ENCODE assay signal across 21 mouse cellular contexts in genomic region chr4:100124935-100125334, GRCm38 (mm10). TPM values are rescaled to one million over a fixed set of nuclear protein-coding genes. Genes with fewer than 3 reads are reported as not detected.
DNase-seq lines count a peak whose midpoint lies in the region; ATAC-seq and TF ChIP-seq lines count a peak whose summit lies in the region.
"Had no signal": no experiment of that assay in that cellular context is flagged by ENCODE, and none has a peak within 500 bp of the region (broad histone marks: within the 10 kb centered on the region; RNA-seq: fewer than 3 reads in every experiment).

No protein-coding gene starts in this region.

- no peak overlapping the region for H3K4me3 ChIP-seq in kidney, adult 2 months (ENCODE audit: insufficient read depth, low read depth, low read length)
- no peak overlapping the region for H3K4me3 ChIP-seq in hindbrain, embryonic 12.5 days
- no peak overlapping the region for H3K4me3 ChIP-seq in forebrain, embryonic 13.5 days
- H3K4me3 ChIP-seq: embryonic facial prominence, embryonic 13.5 days; forebrain, embryonic 12.5 days; gastrocnemius, adult 2 months; heart, embryonic 10.5 days had no signal

- 59% methylated on average over 1 of the region's 1 CpGs for WGBS in kidney, adult 2 months
- WGBS in hindbrain, embryonic 12.5 days = 92% methylated on average over 1 of the region's 1 CpGs
- 96% methylated on average over 1 of the region's 1 CpGs for WGBS in forebrain, embryonic 13.5 days

- H3K4me2 ChIP-seq in hindbrain, embryonic 12.5 days (replicated peaks) = no peak overlapping the region
- no peak overlapping the region for H3K4me2 ChIP-seq in forebrain, embryonic 13.5 days
- H3K4me2 ChIP-seq: embryonic facial prominence, embryonic 13.5 days; forebrain, embryonic 12.5 days; hindbrain, embryonic 14.5 days had no signal

- no peak for TF ChIP-seq CTCF in kidney, adult 2 months (conservative IDR thresholded peaks at IDR 0.05; ENCODE audit: insufficient read depth, insufficient read length, low read depth, low read length)

- H3K27me3 ChIP-seq in kidney, adult 2 months (replicated peaks; ENCODE audit: control insufficient read depth, insufficient read depth, low read length) = no peaks in the 10 kb centered on the region
- H3K27me3 ChIP-seq in hindbrain, embryonic 12.5 days = no peaks in the 10 kb centered on the region
- no peaks in the 10 kb centered on the region for H3K27me3 ChIP-seq in forebrain, embryonic 13.5 days
- H3K27me3 ChIP-seq: embryonic facial prominence, embryonic 13.5 days; forebrain, embryonic 12.5 days had no signal

- ATAC-seq in hindbrain, embryonic 12.5 days (ENCODE audit: low FRiP score) = no peak
- ATAC-seq in forebrain, embryonic 13.5 days = no peak
- ATAC-seq: forebrain, postnatal 0 days had no signal

- peak; percentile 51 for DNase-seq in kidney, adult 2 months
- no peak for DNase-seq in kidney, adult 18-20 months
- DNase-seq in kidney, postnatal 36 days = peak; percentile 23 to 55
- no peak for DNase-seq in kidney, adult 11 months
- peak; percentile 23 for DNase-seq in 3134 (ENCODE audit: extremely low read depth, insufficient read length, low spot score)
- peak; percentile 22 for DNase-seq in ZHBTc4 (ENCODE audit: low read depth, low spot score)
- DNase-seq: adrenal gland, postnatal 10 days; cerebellum, adult 11 months; cerebellum, adult 9-10 months; cerebellum, postnatal 25 days; forebrain, postnatal 0 days; gastrocnemius, adult 2 months; gastrocnemius, postnatal 25 days; heart, adult 18-20 months; heart, postnatal 10 days had no signal

- no peak overlapping the region for H3K27ac ChIP-seq in kidney, adult 2 months (ENCODE audit: insufficient read depth, low read depth, low read length)
- no peak overlapping the region for H3K27ac ChIP-seq in hindbrain, embryonic 12.5 days
- H3K27ac ChIP-seq in forebrain, embryonic 13.5 days = no peak overlapping the region
- H3K27ac ChIP-seq: embryonic facial prominence, embryonic 13.5 days; forebrain, embryonic 12.5 days; gastrocnemius, adult 2 months; heart, embryonic 10.5 days; hindbrain, embryonic 14.5 days had no signal

- TF ChIP-seq POLR2A in kidney, adult 2 months (IDR thresholded peaks at IDR 0.05; ENCODE audit: low read depth, low read length) = no peak

- H3K4me1 ChIP-seq in kidney, adult 2 months (ENCODE audit: control insufficient read depth, insufficient read depth, low read length) = peaks cover 23% of the 10 kb centered on the region
- H3K4me1 ChIP-seq in hindbrain, embryonic 12.5 days = no peaks in the 10 kb centered on the region
- peaks cover 11% of the 10 kb centered on the region; the same call in 1 of the 2 replicates for H3K4me1 ChIP-seq in forebrain, embryonic 13.5 days
- H3K4me1 ChIP-seq: forebrain, embryonic 12.5 days had no signal

- no peaks in the 10 kb centered on the region for H3K36me3 ChIP-seq in kidney, adult 2 months (ENCODE audit: control insufficient read depth, insufficient read depth, low read length)
- no peaks in the 10 kb centered on the region for H3K36me3 ChIP-seq in hindbrain, embryonic 12.5 days
- no peaks in the 10 kb centered on the region for H3K36me3 ChIP-seq in forebrain, embryonic 13.5 days (ENCODE audit: poor library complexity, severe bottlenecking)
- H3K36me3 ChIP-seq: embryonic facial prominence, embryonic 13.5 days; forebrain, embryonic 12.5 days; heart, embryonic 10.5 days had no signal

- no peak overlapping the region for H3K9ac ChIP-seq in hindbrain, embryonic 12.5 days
- no peak overlapping the region for H3K9ac ChIP-seq in forebrain, embryonic 13.5 days
- H3K9ac ChIP-seq: embryonic facial prominence, embryonic 13.5 days; forebrain, embryonic 12.5 days; forebrain, postnatal 0 days; hindbrain, embryonic 14.5 days had no signal

- no peaks in the 10 kb centered on the region for H3K9me3 ChIP-seq in hindbrain, embryonic 12.5 days (replicated peaks)
- no peaks in the 10 kb centered on the region for H3K9me3 ChIP-seq in forebrain, embryonic 13.5 days (replicated peaks)
- H3K9me3 ChIP-seq: embryonic facial prominence, embryonic 13.5 days; forebrain, embryonic 12.5 days; heart, embryonic 10.5 days had no signal

RNA-seq across cellular contexts. Expression of gene Ror1, which starts 29.3 kb away (rescaled TPM):
- polyA plus RNA-seq in kidney, adult 2 months (2012; rRNA removed) = 2.2 and 2.8 TPM in 2 replicates
- 9.3 and 9.9 TPM in 2 replicates for polyA plus RNA-seq in hindbrain, embryonic 12.5 days (2016; fragmentation: Nextera tagmentation; extraction: Ambion mirVana)
- 0.76 and 0.84 TPM in 2 replicates for polyA plus RNA-seq in forebrain, embryonic 13.5 days (2015; fragmentation: Nextera tagmentation; extraction: Ambion mirVana)

Comparison
In these comparisons a context has a peak if more than half of its experiments do, and no peak if none do; other contexts are left out.
1. DNase-seq: peak in kidney, adult 2 months (single experiment), kidney, postnatal 36 days (2 of 2), 3134 (single experiment) and ZHBTc4 (single experiment); none in kidney, adult 18-20 months (single experiment) and kidney, adult 11 months (single experiment).